Mouse (Mus musculus): Measurements from ENCODE around the gene Vmn2r7.
A peak's percentile ranks its signal among the peaks of the same experiment; 100 is the strongest.
"Not testable (repeated sequence)": the region's sequence is repeated elsewhere in the genome, so short reads cannot be mapped to it uniquely, and the experiment has no call there.

Gene Vmn2r7

DNA sequence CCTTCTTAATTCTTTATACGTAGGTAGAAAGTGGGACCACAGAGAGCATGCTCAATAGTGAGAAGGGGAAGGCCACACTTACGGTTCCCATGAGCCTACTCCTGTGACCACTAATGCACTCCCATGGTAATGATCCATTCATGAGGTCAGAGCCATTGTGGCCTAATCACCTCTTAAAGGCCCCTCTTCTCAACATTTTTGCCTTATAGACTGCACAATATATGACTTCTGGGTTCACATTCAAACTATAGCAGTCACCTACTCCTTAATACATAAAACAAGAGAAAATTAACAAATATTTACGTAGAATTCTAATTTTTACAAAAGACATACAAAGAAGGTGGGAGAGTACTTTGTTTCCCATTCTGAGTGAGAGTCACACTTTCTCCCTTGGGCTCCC, at the start of gene Vmn2r7:
TSS of gene Vmn2r7 (minus strand) at position 101 of the 400 bp plus-strand sequence.
- not testable (repeated sequence) for DNase-seq

DNA sequence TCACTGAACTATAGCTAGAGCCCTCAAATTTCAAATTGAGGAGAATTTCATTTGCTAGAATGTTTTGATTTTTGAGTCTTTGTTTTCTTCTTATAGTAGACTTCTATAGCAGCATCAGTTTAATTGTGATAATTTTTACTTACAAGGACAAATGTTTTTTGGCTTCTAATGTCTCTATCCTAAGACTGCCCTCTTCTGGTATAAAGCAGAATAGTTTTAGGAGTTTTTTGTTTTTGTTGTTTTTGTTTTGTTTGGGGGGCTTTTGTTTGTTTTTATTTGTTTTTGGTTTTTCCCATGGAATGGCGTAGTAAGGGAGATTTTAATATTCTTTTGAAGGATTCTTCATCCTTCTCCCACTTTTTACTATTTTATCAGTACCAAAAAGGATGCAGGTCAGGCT, 45.2 kb upstream of the Vmn2r7 start:
- no peak for DNase-seq

DNA sequence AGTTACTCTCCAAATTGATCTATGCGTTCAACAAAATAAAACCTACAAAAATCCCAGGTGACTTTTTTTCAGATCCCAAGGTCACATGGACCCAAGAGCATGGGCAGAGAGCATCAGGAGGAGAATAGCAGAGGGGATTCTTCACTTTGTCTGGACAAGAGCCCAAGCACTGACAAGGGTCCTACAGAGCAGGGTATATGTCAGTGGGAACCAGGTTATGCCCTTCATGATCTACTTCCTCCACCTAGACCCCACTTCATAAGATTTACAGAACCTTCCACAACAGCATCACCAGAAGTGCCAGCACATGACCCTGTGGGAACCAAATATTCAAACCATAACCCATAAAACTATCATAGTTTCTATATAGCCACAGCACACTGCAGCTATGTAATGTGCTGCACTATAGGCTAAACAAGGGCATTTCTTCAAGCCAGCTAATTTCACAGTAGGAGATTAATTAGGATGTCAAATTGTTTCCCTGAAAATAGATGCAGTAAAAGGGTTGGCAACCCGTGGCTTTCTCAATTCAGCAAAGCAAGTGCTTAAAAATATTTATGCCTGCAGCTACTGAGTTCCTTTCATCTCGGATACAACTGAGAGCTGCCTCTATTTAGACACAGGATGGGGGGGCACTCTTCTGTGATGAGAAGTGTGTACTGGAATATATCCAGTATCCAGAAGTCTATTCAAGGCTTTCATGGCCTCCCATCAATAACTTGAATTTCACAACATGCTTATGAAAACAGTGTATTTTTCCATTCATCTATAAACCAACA, 33.8 kb upstream of the Vmn2r7 start:
- DNase-seq, result no peak

DNA sequence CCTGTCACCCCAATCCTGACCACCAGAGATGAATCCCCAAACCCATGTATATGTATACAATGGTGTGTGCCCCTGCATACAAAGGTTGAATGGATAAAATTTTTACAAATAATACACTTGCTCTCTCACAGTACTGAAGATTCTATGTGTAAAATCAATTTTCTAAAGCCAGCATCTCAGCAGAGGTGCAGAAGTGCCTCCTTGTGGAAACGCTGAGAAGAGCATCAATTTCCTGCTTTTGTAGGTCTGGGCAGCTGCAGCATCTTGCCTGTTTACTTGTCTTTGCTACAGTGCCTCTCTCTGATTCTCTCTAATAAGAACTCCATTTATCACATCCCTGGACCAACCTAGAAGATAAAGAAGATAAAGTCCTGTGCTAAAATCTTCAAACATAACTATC, 32.1 kb upstream of the Vmn2r7 start:
- DNase-seq, result no peak

DNA sequence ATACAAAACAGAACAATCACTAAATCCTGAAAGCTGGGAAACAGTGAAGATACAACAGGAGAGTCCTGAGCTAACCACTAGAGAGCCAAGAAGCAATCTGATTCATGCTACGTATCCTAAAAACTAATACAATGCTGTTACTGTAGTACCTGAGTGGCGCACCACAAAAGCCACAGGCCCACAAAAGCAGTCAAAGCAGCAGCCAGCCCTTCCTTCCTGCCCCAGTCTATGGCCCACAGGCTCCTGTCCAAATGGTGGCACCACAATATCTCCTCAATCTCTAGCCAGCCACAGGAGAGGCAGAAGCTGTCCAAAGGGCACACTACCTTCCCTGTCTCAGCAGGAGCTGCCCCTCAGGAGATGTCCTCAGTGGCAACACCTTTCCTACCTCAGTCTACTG, 1.7 kb downstream of the Vmn2r7 start:
- no peak for DNase-seq

DNA sequence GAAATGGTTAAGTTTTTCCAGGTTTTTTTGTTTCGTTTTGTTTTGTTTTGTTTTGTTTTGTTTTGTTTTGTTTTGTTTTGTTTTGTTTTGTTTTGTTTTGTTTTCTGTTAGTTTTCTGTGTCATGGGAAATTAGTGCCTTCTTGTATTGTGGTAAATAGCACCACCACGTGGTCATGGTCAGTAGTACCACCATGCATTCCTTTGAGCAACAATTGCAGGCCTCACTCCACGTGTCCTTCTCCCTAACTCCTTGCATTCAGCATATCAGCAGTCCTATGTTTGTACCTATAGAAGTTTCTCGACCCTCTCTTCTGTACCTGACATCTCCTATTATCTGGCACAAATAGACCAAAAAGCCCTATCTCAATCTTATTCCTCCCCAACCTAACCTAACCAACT, 2.3 kb downstream of the Vmn2r7 start:
- DNase-seq, result peak; percentile 14 to 57

DNA sequence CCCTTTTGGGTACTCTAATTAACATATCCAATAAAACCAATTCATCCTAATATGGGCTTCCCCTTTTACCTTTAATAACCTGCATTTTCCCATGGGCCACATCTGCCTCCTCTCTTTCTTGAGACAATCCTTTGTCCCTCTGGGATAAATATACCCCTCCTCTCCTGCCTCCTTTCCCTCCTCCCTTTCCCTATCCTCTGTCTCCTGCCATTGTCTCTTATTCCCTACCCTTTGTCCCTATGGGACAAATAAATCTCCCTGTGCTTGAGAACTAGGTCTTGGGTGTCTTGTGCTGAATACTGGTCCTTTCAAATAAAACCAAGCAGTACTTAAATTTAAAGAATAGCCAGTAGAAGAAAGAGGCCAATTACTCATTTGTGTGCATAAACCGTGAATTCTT, 13.4 kb downstream of the Vmn2r7 start:
- no peak for DNase-seq

DNA sequence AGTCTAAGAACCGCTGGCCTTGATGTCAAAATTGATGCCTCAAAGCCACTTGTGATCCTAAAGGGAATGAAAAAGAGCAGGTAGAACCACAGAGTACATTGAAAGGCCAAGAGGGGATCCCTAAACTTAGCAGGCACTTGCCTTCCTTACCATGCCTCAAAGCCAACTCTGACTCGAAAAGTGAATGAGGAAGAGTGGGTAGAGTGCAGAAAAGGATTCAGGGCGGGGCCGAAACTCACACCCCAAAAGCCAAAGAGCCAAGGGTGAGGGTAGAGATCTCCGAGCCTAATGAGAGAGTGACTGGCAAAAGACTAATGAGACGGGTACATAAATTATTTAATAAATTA, 53.3 kb downstream of the Vmn2r7 start:
- DNase-seq, result no peak

DNA sequence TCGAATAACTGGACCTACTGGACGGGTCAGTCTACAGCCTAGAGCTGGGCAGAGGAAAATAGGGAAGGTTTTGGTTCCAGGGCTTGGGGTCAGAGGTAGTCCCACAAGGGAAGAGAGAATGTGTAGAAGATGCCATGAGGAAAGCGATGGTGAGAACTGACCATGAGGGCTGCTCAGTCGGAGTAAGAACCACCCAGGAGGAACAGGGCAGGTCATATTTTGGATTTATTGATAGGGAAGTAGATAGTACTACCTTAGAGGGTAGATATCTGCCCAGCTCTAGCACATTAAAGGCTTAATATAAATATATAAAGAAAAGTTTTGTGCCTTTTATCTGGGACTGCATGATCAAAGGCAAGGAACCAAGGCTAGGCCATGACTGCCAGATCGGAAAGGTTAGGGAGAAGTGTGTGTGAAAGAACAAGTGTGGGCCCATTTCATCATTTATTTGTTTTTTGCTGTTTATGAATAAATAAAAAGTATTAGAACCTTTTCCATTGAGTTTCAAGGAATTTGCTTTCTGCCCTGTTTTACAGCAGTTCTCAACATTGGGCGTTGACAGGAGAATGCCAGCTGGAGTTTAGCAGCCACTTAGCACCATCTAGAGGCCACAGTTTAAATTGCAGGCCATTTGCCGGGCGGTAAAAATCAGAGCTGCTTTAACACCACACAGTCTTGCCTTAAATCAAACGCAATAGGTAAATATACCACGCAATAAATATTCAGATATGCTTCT, 53.9 kb downstream of the Vmn2r7 start:
- DNase-seq, result peak; percentile 18 to 69

DNA sequence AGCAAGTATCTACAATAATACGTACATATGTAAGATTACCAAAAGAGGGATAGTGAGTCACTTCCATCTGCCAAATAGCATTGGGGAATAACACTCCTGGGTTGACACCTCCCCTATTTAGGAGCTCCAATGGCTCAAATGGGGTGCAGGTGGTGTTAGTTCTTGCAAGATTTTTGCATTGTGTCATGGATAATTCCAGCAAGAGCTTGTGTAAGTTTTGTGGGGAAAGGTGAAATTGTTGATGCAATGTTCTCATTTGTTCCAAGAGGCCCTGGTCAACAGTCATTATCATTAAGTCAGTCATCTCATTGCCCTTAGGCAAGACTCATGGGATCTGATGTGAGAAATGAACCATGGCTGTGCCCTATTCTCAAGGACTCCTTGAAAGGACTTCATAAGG, 61.7 kb downstream of the Vmn2r7 start:
- DNase-seq, result no peak

DNA sequence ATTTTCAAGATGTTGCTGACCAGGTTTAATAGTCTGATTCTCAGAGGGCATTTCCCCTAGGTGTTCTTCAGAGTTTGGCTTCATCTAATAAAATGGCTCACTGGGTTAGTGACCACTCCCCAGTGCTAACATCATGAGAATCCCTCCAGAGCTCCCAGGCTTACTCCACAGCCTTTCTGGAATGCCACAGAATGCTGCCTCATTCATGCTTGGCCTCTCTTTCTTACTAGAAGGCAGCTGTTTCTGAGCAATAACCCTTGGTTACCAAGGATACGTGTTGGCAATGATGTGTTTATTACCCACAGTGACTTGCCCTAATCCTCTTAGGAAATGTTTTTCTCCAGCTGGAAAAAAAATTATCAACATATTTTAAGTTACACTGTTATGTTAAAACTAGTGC, 72.4 kb downstream of the Vmn2r7 start:
- DNase-seq, result no peak

DNA sequence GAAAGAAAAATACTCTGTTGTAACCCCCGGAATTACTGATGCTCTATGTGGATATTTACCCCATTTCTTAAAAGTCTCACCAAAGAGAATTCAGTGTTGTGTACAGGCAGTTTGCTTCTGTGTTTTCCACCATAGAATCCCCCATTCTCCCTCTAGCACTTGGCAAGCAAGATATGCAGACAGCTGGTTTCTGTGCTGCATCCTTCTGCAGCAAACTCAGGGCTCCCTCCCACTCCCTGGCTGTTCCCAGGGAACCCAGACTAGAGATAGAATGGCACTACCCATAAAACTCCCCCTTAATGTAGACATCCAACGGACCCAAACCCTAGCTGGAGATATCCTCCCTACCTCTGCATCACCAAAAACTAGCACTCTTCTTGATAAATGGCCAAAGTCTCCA, 88.4 kb downstream of the Vmn2r7 start:
- no peak for DNase-seq

DNA sequence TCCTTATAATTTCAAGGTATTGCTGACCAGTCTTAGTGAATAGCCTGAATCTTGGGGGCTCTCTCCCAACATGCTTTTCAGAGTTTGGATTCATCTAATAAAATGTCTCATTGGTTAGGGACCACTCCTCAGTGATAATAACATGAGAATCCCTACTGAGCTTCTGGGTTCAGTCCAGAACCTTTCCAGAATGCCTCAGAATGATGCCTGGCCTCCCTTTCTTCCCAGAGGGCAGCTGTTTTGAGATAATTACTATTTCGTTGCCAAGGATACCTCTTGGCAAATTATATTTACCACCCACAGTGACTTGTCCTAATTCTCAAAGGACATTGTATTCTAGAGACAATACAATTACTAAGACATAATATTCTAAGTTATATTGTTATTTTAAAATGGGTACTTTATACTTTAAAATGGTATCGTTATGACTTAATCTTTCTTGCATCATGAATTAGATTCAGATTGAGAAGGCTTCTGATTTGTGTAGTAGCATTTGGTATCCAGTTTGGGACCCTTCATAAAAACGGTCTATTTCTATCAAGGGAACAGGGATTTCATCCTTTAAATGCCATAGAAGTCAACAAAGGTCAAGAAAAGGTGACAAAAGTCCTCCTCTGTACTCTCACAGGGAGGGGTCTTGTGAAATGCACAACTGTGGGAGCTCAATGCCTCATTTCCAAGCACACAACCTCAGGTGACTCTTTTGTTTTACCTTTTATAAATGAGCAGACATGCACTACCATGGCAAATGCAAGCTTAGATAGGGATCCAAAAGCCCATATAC, 117.2 kb downstream of the Vmn2r7 start:
- DNase-seq, result not testable (repeated sequence)

DNA sequence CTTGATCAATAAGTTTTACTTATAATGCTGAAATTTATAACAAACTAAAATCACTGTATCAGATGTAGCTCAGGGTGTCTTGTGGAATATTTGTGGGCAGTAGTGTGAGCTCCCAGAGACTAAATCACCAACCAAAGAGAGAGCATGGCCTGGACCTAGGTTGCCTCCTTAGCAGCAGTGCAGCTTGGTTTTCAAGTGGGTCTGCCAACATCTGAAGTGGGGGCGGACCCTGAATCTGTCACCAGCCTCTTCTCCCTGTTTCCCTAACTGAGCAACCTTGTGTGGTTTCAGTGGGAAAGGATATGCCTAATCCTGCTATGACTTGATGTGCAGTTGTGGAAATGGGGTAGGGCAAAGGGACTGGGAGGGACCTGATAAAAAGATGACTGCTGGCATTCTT, 118.8 kb downstream of the Vmn2r7 start:
- DNase-seq, result not testable (repeated sequence)

DNA sequence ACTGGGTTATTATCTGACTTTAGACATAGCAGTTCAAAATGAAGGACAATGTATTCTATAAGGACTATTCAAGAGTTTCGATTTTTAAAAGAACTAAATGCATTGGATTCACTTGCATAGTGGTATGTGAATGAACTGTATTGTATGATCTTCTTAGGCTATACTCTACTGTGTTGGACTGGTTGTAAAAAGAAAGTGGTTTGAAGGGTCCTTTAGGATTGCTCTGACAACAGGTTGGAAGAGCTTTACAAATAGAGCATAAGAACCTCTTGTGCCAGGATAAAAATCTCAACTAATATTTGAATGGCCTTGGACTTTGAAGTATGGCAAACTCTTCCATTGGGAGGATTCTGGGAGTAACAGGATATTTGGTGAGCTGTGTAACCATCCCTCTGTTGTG, 168.5 kb downstream of the Vmn2r7 start:
- not testable (repeated sequence) for DNase-seq
